Comparison of ENCODE assay signal across 16 mouse cellular contexts in the genomic region with DNA sequence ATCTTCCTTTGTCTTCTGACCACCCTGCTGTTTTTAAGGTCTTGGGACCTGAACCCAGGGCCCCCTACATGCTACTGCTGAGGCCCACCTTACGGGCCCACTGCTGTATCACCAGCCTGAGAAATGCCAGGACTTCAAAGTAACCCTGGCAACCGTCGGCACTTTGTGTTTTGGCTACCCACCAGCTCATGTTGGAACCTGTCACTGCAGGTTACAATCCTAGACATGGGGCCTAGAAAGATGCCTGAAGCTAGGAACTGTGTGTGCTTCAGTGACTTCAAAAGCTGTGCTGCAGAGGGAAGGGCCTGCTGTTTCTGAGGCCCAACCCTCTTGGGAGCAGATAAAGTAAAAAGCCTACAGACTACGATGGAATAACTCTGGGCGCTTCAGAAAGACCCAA. TPM values are rescaled to one million over a fixed set of nuclear protein-coding genes. Genes with fewer than 3 reads are reported as not detected.
DNase-seq lines count a peak whose midpoint lies in the region; ATAC-seq and TF ChIP-seq lines count a peak whose summit lies in the region.
"Had no signal": no experiment of that assay in that cellular context is flagged by ENCODE, and none has a peak within 500 bp of the region (broad histone marks: within the 10 kb centered on the region; RNA-seq: fewer than 3 reads in every experiment).

No protein-coding gene starts in this region.

- DNase-seq in adrenal gland, postnatal 14 days: peak; percentile 8
- no peak for DNase-seq in adrenal gland, adult 2 months
- peak; percentile 23 for DNase-seq in kidney, adult 11 months
- no peak for DNase-seq in kidney, adult 8-10 months
- peak; percentile 57 for DNase-seq in retina, postnatal 1 day
- DNase-seq in retina, embryonic 14.5 days (ENCODE audit: low spot score): no peak
- DNase-seq in stomach, postnatal 0 days (ENCODE audit: low spot score): no peak
- DNase-seq in frontal cortex, postnatal 25 days (ENCODE audit: low spot score in 2 of 2): no peak
- DNase-seq: adrenal gland, adult 8-10 months; heart, postnatal 10 days; thymus, adult 18-20 months had no signal

- no peak for TF ChIP-seq CTCF in stomach, postnatal 0 days (IDR thresholded peaks at IDR 0.05; ENCODE audit: low read depth)

- H3K36me3 ChIP-seq in stomach, postnatal 0 days (ENCODE audit: control insufficient read depth, insufficient read depth, low read length): no peaks in the 10 kb centered on the region
- H3K36me3 ChIP-seq: liver, embryonic 12.5 days; neural tube, embryonic 12.5 days had no signal

- H3K9me3 ChIP-seq in stomach, postnatal 0 days (ENCODE audit: control insufficient read depth, low read length): no peaks in the 10 kb centered on the region
- H3K9me3 ChIP-seq: liver, embryonic 12.5 days; neural tube, embryonic 12.5 days had no signal

- TF ChIP-seq EP300 in stomach, postnatal 0 days (optimal IDR thresholded peaks at IDR 0.05): no peak

- 69% methylated on average over 5 of the region's 5 CpGs for WGBS in stomach, postnatal 0 days

- no peak for ATAC-seq in stomach, postnatal 0 days (ENCODE audit: low FRiP score, low TSS enrichment)
- ATAC-seq: liver, embryonic 12.5 days; lung, postnatal 0 days had no signal

- no peaks in the 10 kb centered on the region for H3K27me3 ChIP-seq in stomach, postnatal 0 days (ENCODE audit: control insufficient read depth, insufficient read depth, low read length)
- H3K27me3 ChIP-seq: neural tube, embryonic 12.5 days had no signal

- H3K4me1 ChIP-seq in stomach, postnatal 0 days (replicated peaks; ENCODE audit: control insufficient read depth, insufficient read depth): peaks cover 2% of the 10 kb centered on the region; the same call in 1 of the 2 replicates
- H3K4me1 ChIP-seq: neural tube, embryonic 12.5 days had no signal

- 0 out of 2 replicates have a peak overlapping the region, but pooled peaks have one; percentile 24 for H3K27ac ChIP-seq in stomach, postnatal 0 days (replicated peaks)
- H3K27ac ChIP-seq: left cerebral cortex, adult 2 months; liver, embryonic 12.5 days; neural tube, embryonic 12.5 days had no signal

- H3K4me3 ChIP-seq in stomach, postnatal 0 days (ENCODE audit: low read depth, low read length): no peak overlapping the region
- H3K4me3 ChIP-seq: left cerebral cortex, adult 2 months; liver, embryonic 12.5 days; neural tube, embryonic 12.5 days had no signal

- H3K4me2 ChIP-seq in stomach, postnatal 0 days (replicated peaks; ENCODE audit: low read depth): no peak overlapping the region
- H3K4me2 ChIP-seq: liver, embryonic 12.5 days; neural tube, embryonic 12.5 days had no signal

- no peak overlapping the region for H3K9ac ChIP-seq in stomach, postnatal 0 days (ENCODE audit: low read length)
- H3K9ac ChIP-seq: liver, embryonic 12.5 days; neural tube, embryonic 12.5 days had no signal

RNA-seq across cellular contexts. Expression of a gene that starts 9.8 kb away (rescaled TPM):
- total RNA-seq in adrenal gland, postnatal 14 days (2021): 4.3 and 4.9 TPM in 2 replicates
- total RNA-seq in adrenal gland, adult 2 months (2021): 1 to 10 TPM; 3.6 to 4.1 TPM
- polyA plus RNA-seq in adrenal gland, adult 2 months (2012; rRNA removed): 2.0 and 6.1 TPM in 2 replicates
- 3.3 and 3.7 TPM in 2 replicates for polyA plus RNA-seq in stomach, postnatal 0 days (2015; fragmentation: Nextera tagmentation; extraction: Ambion mirVana)
- total RNA-seq: granulocyte monocyte progenitor cell, adult 5-6 weeks had no signal

RNA-seq across cellular contexts. Expression of a gene that starts 28.5 kb away (rescaled TPM):
- total RNA-seq in adrenal gland, postnatal 14 days (2021): 67.1 and 67.4 TPM in 2 replicates
- 10 to 100 TPM; 62.5 to 71.6 TPM for total RNA-seq in adrenal gland, adult 2 months (2021)
- 85.9 and 98.1 TPM in 2 replicates for polyA plus RNA-seq in adrenal gland, adult 2 months (2012; rRNA removed)
- 13.6 and 16.0 TPM in 2 replicates for polyA plus RNA-seq in stomach, postnatal 0 days (2015; fragmentation: Nextera tagmentation; extraction: Ambion mirVana)
- total RNA-seq: granulocyte monocyte progenitor cell, adult 5-6 weeks had no signal

Comparison
In these comparisons a context has a peak if more than half of its experiments do, and no peak if none do; other contexts are left out.
1. DNase-seq: peak in adrenal gland, postnatal 14 days (single experiment), kidney, adult 11 months (single experiment) and retina, postnatal 1 day (single experiment); none in adrenal gland, adult 2 months (single experiment), kidney, adult 8-10 months (0 of 2), retina, embryonic 14.5 days (single experiment), stomach, postnatal 0 days (single experiment) and frontal cortex, postnatal 25 days (0 of 2).